Mouse (Mus musculus) testis, adult 10 weeks (tissue): ENCODE results near the gene L2hgdh. TPM values are rescaled to one million over a fixed set of nuclear protein-coding genes. Genes with fewer than 3 reads are reported as not detected.

Experiments
- polyA plus RNA-seq: library from polyadenylated mRNA; stranded (reverse); fragments of 350-450 nt; fragmentation: Illumina TruSeq; extraction: RNeasy Lipid Tissue Mini Kit (QIAGEN cat#74804); gene quantifications from one replicate; pipeline ENCODE4 v1.2.3, GENCODE M21; 2014; ENCODE audit warnings: low read depth, low replicate concordance

The L2hgdh gene
- 26.4 TPM for polyA plus RNA-seq

GRCm38 (mm10) chr12:69724711-69725460, at the start of gene L2hgdh, which contains the start of gene Atp5s:
L2hgdh (minus strand) TSS chr12:69724873.
Atp5s (plus strand) TSS chr12:69724950.

GRCm38 (mm10) chr12:69681566-69682061, 43.1 kb downstream of the L2hgdh start, which contains the start of gene Sos2:
Sos2 (minus strand) TSS chr12:69681852.

Other genes starting within 250 kb of the L2hgdh start
- 10.0 TPM for gene Vcpkmt, start 141.8 kb downstream of the L2hgdh start, polyA plus RNA-seq
- gene Sos2, start 43.0 kb downstream of the L2hgdh start, polyA plus RNA-seq: 20.0 TPM
- 80.0 TPM for gene Atp5s, start 77 bp upstream of the L2hgdh start, polyA plus RNA-seq
- gene Cdkl1, start 66.4 kb upstream of the L2hgdh start, polyA plus RNA-seq: 15.3 TPM
- gene Atl1, start 167.7 kb upstream of the L2hgdh start, polyA plus RNA-seq: 122 TPM
- 31.9 TPM for gene Map4k5, start 168.3 kb upstream of the L2hgdh start, polyA plus RNA-seq